Mouse (Mus musculus) gastrocnemius, adult 8-10 months (tissue): ENCODE measurements around the gene Tnfrsf13b. TPM values are rescaled to one million over a fixed set of nuclear protein-coding genes. Genes with fewer than 3 reads are reported as not detected.
"Not testable (repeated sequence)": the region's sequence is repeated elsewhere in the genome, so short reads cannot be mapped to it uniquely, and the experiment has no call there.

Experiments
- DNase-seq, 2 experiments: peaks; one replicate each; pipeline ENCODE4 v3.0.0; 2022; ENCODE audit warnings: low spot score in 2 of 2
- total RNA-seq, 4 experiments: library from RNA; stranded (reverse); gene quantifications; 2 replicates each; pipeline ENCODE4 v1.2.4; 2022

The Tnfrsf13b gene
- total RNA-seq, 4 experiments from 2014 or later = 0.19 to 0.29 (median 0.19) TPM; not detected in 1

DNA sequence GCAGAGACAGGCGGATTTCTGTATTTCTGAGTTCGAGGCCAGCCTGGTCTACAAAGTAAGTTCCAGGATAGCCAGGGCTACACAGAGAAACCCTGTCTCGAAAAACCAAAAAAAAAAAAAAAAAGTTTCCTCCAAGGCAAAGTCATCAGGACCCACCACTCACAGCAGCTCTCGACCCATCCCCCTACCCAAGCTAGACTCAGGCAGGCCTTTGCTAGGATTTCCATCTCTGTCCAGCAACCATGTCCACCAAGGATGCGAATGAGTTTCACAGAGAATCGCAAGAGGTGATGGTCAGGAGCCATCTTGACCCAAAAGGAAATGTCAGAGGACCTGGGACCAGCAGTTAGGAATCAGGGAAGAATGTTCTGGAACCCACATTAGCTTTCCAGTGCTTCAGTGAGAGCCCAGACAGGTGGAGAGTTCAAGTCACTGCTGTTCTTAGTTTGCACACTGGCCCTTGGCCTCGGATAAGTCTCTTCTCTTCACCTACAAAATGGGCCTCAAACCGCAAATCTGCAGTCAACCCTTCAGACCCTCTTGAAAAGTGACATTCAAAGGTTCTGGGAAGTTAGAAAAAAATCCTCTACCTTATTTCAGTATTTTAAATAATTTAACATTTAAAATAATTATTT is 983 bp downstream of the Tnfrsf13b start:
- no peak for DNase-seq

DNA sequence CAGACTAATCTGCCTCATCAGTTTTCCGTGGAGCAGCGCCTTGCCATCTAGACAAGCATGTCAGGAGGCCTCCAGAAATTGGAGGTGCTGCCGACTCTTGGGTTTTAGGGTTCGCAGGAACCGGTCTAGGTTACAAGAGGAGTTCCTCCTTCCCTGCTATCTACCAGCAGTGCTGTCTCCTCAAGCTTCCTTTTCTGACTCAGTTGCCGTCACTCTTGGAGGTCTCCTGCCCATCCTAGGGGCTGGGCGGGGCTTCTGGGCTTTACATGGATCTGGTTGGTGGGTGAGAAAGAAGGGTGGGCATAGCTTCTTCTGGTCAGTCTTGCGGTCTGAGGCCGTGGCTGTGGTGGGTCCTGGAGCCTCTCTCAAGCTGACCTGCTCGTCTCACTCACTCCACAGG is 2.8 kb downstream of the Tnfrsf13b start:
- no peak for DNase-seq

DNA sequence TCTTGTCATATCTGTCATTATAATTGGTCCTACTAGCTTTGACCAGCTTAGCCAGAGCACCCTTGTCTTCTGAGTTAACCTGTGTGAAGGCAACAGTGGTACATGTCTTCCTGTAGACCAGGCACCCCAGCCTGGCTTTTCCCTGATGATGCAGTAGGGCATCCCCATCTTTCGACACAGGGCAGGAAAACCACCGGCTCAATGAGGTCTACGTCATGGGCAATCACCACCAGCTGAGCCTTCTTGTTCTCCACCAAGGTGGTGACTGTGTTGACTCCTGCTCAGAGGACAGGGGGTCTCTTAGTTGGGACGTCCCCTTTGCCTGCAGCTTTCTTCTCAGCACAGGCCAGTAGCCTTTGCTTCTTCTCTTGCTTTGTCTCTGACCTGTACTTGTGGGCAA is 4.1 kb downstream of the Tnfrsf13b start:
- DNase-seq = not testable (repeated sequence)

DNA sequence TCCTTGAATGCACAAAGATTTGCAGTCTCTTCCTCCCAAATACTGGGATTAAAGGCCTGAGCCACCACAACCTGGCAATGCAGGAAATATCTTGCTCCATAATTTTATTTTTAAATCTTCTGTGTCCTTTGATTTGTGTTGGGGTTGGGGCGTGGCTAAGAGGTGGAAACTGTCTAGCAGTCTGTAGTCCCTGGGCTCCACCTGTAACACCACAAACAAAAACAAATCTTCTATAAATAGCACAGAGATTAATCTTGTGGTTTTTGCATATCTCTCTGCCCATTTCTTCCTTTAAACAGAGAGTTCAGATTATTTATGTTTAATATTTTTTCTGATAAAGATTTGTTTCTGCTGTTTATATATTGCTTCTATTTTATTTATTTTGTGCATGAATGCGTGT is 6.4 kb downstream of the Tnfrsf13b start:
- DNase-seq = no peak

DNA sequence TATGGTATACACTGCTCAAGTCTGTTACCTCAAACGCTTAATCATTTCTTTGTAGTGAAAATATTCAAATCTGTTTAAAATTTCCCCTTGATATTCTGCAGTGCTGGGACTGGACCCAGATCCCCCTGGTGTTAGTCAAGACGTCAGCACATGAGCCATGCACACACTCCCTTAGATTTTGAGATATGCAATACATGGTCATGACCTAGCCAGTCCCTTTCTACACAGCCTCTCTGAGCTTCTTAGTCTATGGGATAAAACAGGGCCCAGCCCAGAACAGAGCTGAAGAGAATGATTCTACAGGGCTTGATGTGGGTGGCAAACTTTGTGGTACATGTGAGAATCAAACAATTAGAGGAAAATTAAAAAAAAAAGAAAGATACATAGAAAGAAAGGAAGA is 15.1 kb downstream of the Tnfrsf13b start:
- DNase-seq = no peak

DNA sequence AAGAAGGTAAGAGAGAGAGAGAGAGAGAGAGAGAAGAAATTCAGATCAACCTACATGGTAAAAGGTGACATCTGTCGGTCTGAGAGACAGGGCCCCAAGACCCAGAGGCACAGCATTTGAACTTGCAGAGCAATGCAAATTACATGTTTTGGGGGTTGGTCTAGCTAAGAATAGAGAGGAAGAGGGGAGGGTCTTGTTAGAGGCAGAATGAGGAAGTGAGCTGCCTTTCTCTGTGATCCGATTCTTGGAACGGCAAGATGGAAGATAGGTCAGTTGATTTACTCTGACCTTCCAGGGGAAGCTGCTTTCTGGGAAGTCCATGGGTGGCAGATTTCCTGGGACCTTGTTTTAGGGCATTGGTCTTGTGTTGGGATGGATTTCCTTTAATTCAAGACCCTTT is 15.7 kb downstream of the Tnfrsf13b start:
- no peak for DNase-seq

DNA sequence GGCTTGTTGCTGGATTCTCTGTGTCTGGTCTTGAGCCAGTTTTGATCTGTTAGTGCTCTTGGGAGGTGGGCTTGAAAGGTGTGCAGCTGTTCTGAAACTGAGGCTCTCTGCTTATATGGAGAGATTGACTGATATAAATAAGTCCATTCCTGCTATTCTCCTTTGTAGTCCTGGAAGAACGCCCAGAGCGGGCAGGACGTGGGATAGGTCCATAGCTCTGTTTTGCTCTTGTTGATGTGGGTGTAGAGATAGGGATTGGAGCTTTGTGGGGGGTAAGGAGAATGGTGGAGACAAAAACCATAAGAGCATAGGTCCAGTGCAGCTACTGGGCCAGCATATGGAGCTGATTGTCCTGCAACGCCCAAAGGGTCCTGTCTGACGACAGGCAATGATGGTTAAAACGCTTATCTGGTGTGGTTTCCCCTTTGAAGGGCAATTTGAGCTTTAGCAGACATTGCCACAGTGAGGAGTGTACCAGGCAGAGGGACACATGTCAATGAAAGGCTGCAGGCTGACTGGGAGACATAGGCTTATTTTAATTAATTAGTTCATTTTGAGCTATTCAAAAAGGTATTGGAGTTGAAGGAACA is 16.5 kb downstream of the Tnfrsf13b start:
- no peak for DNase-seq

DNA sequence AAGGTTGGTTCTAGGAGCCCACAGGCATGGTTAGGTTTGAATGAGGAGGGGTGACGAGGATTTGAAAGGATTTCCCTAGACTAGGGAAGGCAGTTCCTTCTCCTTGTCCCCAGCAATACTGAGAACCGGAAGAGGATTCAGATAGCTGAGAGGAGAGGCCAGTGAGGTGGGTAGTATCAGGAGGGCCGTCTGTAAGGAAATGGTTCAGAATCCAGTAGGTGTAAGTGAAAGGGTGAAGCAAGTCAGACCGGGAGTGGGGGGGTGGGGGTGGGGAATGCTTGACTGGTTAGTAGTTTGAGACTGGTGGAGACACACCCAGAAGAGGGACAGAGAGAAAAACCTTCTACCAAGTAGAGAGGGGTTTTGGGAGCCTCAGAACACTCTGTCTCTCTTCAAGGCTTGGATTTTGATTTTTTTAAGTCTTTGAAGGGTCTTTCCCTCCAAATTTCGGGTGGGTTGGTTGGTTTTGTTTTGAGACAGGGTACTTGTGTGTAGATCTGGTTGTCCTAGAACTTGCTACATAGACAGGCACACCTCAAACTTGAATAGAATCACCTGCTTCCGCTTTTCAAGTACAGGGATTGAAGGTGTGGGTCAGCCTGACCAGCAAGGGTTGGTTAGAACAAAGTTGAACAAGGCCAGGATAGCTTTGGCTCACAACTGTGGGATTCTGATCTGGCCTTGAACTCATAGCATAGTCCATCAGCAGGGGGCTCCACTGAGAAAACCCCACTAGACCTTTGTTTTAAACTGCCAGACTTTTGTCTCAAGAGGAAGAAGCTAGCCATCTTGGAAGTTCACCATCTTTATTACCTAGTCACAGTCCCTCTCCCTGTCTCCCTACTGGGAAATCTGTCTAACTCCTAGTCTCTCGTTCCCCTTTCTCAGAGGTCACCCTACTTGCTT is 17.3 kb downstream of the Tnfrsf13b start:
- no peak for DNase-seq

DNA sequence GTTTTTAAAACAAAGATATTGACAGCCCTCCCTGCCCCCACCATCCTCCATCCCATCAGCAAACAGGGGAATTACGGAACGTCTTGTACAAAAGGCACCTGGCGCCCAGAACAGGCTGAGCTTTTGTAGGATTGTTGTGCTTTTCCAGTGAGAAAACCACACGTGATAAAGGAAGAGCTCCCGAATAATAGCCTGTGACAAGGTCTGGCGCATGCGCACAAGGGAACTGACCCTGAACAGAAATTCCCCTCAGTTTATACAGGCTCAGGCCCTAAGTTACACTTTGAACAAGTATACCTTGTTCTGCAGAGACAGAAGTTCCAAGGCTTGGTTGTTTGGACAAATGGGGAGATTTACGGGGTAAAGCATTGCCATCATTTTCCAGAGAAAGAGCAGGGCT is 19.0 kb downstream of the Tnfrsf13b start:
- DNase-seq = no peak

DNA sequence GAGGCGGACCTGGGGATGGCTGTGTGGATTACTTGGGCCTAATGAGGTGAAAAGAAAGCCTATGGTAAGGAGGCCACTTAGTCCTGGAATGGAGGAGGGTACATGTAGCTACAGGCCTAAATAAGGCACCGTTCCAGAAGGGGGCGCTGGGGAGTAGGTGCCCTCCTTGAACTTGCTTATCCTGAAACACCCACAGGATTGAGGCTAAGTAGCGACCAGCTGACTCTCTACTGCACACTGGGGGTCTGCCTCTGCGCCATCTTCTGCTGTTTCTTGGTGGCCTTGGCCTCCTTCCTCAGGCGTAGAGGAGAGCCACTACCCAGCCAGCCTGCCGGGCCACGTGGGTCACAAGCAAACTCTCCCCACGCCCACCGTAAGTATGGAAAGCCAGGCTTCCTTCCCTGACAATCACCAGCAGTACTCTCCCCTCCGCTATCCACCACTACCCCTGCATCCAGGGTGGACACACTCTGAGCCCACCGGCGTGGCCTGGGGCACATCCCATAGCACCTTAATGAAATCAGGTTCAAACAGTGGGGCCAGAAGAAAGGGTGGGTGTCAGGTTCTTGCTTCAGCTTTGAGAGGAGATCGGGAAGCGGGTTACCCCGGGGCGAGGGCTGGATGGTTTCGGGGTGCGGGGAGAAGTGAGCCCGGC is 20.2 kb downstream of the Tnfrsf13b start:
- DNase-seq = no peak

DNA sequence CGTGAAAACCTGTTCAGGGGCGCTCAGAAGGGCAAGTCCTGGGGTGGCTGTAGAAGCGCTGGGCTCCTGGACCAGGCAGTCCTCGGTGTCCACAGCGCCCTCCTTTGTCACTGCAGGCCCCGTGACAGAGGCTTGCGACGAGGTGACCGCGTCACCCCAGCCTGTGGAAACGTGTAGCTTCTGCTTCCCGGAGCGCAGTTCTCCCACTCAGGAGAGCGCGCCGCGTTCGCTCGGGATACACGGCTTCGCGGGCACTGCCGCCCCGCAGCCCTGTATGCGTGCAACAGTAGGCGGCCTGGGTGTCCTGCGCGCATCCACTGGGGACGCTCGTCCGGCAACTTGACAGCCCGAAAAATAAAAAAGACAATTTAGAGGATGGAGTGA is 20.7 kb downstream of the Tnfrsf13b start:
- no peak for DNase-seq

DNA sequence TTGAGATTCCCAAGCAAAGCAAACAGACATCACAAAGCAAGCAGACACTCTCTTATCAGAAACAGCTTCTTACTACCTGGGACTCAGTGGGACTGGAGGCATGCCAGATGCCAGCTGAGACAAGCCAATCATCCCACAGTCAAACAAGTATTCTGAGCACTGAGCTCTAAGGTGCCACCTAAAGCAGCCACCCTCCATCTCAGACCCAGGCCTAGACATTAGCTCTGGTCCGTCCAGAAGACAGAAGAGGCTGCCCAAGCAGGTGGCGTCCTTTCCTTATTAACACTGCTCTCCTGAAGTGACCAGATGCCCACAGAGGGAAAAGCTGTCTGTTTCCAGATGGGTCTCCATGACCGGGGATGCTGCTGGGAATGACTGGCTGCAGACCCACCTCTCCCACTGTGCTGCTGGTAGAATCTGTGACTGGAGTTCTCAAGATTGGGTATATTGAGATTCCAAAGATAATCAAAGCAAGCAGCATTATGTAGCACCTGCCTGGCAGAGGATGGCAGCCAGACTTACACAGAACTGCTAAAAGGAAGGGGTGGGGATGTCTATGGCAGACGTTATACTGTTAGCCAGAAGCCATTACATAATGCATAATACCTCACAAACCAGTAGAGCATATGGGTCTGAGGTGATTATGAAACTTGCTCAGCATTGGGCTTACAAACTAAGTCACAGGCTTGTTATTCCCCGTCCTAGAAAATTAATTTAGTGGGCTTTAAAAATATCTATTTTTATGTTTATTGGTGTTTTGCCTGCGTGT is 23.9 kb downstream of the Tnfrsf13b start:
- no peak for DNase-seq

DNA sequence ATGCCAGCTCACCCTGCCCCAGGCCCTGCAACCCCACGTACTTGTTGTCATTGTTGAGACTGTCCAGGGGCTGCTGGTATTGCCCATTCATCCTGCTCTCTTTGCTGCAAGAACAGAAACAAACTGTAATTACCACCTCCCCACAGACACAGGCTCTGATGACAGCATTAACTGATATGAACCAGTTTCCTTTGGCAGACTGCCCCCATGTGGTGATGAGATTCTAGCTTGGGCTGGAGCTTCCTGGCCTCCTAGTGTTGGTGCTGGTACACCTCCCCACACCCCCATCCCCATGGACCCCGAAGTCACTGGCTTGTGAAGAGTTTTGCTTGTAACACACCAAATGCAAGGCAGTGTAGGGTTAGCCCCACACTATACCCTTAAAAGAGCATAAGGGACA is 29.2 kb downstream of the Tnfrsf13b start:
- DNase-seq = no peak

DNA sequence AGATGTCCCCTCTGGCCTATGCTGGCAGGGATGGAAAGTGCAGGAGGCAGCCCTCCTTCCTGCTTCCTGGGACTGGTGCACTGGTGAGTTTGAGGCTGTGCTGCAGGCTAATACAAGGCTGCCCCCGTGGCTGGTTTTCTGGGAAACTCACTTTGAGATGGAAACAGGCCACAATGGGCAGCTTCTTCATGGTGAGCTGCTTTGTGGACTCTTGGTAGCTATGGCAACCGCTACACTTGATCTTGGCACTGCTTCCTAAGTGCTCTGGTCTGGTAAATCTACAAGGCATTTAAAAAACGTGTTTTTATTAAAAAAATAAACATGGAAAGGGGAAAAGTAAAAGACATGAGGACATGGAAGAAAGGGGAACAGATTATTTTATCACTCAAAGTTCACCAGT is 31.6 kb downstream of the Tnfrsf13b start:
- DNase-seq = no peak

DNA sequence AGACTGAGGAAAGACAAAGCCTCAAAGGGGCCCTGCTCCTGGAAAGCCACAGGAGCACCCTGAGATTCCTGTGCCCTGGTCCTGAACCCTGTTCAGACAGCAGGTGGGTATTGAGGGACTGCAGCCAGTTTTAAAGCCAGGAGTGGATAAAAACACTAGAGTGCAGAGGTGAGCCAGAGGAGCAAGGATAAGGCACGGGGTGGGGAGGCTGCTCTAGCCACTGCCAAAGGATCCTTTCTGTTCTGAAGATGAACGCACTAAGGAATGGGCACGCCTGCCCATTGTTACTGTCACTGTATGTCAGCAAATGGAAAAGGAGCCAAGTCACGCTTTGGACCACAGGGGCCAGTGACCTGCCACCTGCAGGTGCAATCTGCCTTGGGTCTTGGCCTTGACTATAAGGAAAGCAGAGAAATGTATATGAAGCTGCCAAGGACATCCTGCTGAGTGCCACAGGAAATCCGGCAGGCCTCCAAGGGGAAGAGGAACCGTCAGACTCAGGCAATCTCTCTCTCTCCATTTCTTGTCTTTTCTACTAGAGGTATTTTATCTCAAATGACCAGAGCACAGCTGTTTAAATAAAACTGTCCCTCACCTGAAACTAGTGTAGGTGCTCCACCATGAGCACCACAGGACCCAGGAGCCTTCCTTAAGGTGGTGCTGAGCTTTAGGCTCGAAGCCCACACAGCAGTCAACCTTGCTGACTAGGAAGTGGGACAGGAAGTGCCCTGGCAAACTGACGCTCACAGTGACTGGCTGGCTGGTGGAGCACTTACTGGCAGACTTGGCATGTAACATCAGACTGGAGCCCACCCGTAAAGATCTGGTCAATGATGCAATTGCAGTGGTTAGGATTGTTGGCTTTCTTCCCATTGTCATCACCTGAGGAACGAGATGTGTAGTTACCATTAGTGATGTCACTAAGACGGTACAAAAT is 33.5 kb downstream of the Tnfrsf13b start:
- DNase-seq = no peak

DNA sequence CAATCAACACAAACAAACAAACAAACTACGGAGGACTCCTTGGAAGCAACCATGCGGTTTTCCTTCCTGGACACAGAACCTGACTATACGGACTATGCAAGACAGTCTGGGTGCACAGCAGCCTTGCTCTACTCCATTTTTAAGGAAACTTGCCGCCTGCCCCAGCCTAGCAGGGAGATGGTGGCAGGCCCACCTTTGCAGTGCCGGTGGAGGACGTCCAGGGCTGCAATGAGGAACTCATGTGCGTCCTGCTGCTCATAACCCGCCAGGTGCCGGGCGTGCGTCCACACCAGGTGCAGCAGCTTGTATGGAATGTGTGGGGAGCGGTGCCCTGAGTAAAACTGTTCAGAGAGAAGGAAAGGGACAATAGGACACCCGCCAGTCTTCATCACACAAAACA is 34.6 kb downstream of the Tnfrsf13b start:
- DNase-seq = no peak

DNA sequence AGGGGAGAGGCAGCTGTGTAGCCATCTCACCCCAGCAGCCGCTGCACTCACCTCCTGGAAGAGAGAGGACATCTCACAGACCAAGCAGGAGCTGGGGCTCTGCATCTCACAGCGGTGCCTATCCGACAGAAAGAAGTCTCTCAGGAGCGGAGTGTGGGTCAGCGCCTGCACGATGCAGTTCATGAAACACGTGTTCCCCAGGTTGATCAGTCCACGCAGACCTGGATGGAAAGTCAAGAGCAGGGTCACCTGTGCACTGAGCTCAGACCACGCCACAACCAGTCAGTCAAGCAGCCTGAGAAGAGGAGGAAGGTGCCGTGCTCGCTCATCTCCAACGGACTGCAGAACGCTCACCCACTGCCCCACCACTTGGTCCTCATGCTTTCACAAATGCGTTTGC is 36.2 kb downstream of the Tnfrsf13b start:
- DNase-seq = no peak

DNA sequence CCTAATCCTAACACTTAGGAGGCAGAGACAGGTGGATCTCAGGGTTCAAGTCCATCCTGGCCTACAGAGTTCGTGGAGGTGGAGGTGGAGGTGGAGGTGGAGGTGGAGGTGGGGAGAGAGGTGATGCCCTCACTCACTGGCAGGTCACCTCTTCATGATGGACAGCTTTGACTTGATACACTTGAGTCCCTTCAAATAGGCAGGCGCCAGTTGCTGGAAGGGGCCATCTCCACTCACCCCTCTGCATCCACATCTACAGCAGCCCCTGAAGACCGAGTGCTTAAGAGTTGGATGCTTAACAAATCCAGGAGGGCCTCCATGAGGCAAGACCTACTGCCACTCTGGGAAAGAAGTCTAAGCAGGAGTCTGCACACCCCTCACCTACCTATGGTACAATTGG is 36.8 kb downstream of the Tnfrsf13b start:
- no peak for DNase-seq

DNA sequence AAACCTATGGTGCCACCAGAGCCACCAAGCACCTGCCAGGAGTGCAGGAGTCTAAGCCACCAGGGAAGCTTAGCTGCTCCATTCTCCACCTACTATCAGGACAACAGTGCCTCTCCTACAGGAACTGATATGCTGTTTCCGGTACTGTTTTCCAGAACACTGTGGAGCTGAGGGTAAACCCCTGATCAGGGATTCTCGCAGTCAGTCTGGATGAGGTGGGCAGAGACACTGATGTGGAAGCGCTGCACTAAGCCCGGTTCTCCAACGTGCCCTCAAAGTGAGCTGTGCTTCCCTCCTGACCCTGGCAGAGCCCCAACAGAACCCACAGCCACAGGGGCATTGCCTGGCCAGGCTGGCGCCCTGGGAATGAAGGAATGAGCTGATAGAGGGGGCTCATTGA is 37.8 kb downstream of the Tnfrsf13b start:
- DNase-seq = no peak

DNA sequence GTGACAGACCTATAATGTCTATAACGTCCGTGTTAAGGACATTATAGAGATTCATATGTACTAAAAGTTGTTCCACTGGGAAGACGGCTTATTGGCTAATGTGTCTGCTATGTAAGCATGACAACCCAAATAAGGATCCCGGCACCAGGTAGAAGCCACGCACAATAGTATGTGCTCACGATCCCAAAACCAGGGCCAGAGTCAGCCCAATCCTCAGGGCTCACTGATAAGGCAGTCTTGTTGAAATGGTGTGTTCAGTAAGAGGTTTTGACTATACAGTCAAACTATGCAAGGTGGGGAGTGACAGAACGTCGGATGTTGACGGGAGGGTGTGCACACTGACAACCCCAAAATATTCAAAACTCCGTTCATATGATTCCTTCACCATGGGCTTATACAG is 38.3 kb downstream of the Tnfrsf13b start:
- no peak for DNase-seq
